Mouse (Mus musculus): ENCODE measurements around the gene Mapk11. TPM values are rescaled to one million over a fixed set of nuclear protein-coding genes. Genes with fewer than 3 reads are reported as not detected.

The Mapk11 gene
- polyA plus RNA-seq, 3 experiments from 2014 or later = 8.2 to 23.6 (median 21.4) TPM

DNA sequence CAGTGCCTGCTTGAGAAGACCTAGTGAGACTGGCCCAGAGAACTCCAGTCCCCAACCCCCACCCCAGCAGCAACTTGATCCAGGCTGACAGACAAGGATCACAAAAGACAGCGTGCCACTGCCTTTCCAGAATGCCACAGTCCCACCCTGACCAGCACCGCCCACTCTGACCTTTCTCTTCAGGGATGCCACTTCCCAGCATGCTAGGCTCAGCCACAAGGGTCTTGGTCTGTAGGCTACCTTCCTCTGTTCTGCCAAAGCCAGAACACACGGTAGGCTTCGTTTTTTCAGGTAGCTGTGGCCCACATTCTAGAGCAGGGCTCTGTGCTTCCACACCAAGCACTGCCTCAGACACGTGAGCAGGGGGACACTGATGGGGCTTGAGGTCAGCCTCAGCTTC lies 46.8 kb downstream of the Mapk11 start:
- no peak for ATAC-seq

GRCm38 (mm10) chr15:89100823-89101222 lies 48.6 kb downstream of the Mapk11 start:
- ATAC-seq = no peak

DNA sequence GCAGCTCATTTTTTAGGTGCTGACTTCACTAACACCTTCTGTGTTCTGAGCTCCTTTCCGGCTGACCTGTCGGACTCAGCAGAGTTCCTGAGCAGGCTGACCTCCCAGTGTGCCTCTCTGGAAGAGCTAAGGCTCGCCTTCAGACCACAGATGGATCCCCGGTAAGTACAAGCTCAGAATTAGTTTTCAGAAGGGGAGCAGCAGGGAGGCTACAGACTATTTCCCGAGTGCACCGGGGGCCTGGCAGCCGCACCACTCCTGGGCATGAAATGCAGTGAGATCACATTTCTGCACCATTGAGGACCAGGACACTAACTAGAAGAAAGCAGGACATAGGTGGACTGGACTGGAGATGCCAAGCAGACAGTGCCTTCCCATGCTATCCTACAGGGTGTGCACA lies 50.8 kb downstream of the Mapk11 start:
- no peak for ATAC-seq

DNA sequence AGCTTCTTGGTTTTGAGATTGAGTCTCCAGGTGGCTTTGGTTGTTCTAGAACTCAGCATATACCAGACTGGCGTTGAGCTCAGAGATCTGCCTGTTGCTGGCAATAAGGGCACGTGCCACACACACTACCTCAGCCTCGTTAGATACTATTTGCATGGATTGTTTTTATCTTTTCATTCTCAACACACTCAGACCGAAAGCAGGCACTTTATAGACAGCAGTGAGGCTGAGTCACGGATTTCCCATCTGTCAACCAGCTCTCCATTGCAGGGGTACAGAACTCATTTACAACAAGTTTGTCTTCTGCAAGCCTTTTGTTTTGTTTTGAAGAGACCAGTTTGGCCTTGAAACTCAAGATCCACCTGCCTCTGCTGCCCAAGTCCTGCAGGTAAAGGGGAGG lies 52.0 kb downstream of the Mapk11 start:
- no peak for ATAC-seq

Other genes with a start within 250 kb of the Mapk11 start
- gene Ttll8, start 195.2 kb downstream of the Mapk11 start, polyA plus RNA-seq (2017; shearing (Covaris generic)) = not detected
- gene Mlc1, start 170.6 kb downstream of the Mapk11 start, polyA plus RNA-seq (2017; shearing (Covaris generic)) = under 1 TPM in 1 of 3 experiments, not detected in 2; 0.16 TPM
- gene Mov10l1, start 166.7 kb downstream of the Mapk11 start, polyA plus RNA-seq (2017; shearing (Covaris generic)) = not detected
- not detected for gene Panx2, start 89.9 kb downstream of the Mapk11 start, polyA plus RNA-seq (2017; shearing (Covaris generic))
- 10 to 100 TPM; 22.4 to 43.3 (median 23.9) TPM for gene Trabd, start 74.5 kb downstream of the Mapk11 start, polyA plus RNA-seq (2017; shearing (Covaris generic))
- gene Selenoo, start 60.5 kb downstream of the Mapk11 start, polyA plus RNA-seq (2017; shearing (Covaris generic)) = 10 to 100 TPM in 2 of 3 experiments, 1 to 10 TPM in 1; 5.8 to 13.1 (median 12.1) TPM
- 10 to 100 TPM; 12.2 to 17.7 (median 17.1) TPM for gene Tubgcp6, start 26.5 kb downstream of the Mapk11 start, polyA plus RNA-seq (2017; shearing (Covaris generic))
- gene Hdac10, start 20.9 kb downstream of the Mapk11 start, polyA plus RNA-seq (2017; shearing (Covaris generic)) = 10 to 100 TPM in 2 of 3 experiments, 1 to 10 TPM in 1; 8.6 to 29.8 (median 25.6) TPM
- gene Mapk12, start 8.9 kb downstream of the Mapk11 start, polyA plus RNA-seq (2017; shearing (Covaris generic)) = 1 to 10 TPM in 2 of 3 experiments, under 1 TPM in 1; 0.50 to 3.6 (median 2.8) TPM
- 1 to 10 TPM; 1.0 to 3.7 (median 1.7) TPM for gene Plxnb2, start 31.2 kb upstream of the Mapk11 start, polyA plus RNA-seq (2017; shearing (Covaris generic))
- 10 to 100 TPM in 2 of 3 experiments, 1 to 10 TPM in 1; 3.4 to 16.7 (median 13.6) TPM for gene Dennd6b, start 46.9 kb upstream of the Mapk11 start, polyA plus RNA-seq (2017; shearing (Covaris generic))
- 10 to 100 TPM; 21.5 to 33.7 (median 30.1) TPM for gene Ppp6r2, start 61.9 kb upstream of the Mapk11 start, polyA plus RNA-seq (2017; shearing (Covaris generic))
- 100 to 1,000 TPM in 2 of 3 experiments, 10 to 100 TPM in 1; 63.2 to 112 (median 106) TPM for gene Sbf1, start 165.7 kb upstream of the Mapk11 start, polyA plus RNA-seq (2017; shearing (Covaris generic))
- not detected for gene Adm2, start 173.1 kb upstream of the Mapk11 start, polyA plus RNA-seq (2017; shearing (Covaris generic))
- gene Miox, start 184.8 kb upstream of the Mapk11 start, polyA plus RNA-seq (2017; shearing (Covaris generic)) = not detected
- gene Lmf2, start 206.0 kb upstream of the Mapk11 start, polyA plus RNA-seq (2017; shearing (Covaris generic)) = 10 to 100 TPM; 24.7 to 44.0 (median 34.7) TPM
- gene Ncaph2, start 206.1 kb upstream of the Mapk11 start, polyA plus RNA-seq (2017; shearing (Covaris generic)) = 100 to 1,000 TPM; 145 to 237 (median 180) TPM
- 1 to 10 TPM in 1 of 3 experiments, under 1 TPM in 1, not detected in 1; 0.82 to 3.4 TPM for gene Sco2, start 224.2 kb upstream of the Mapk11 start, polyA plus RNA-seq (2017; shearing (Covaris generic))
- under 1 TPM in 2 of 3 experiments, not detected in 1; 0.94 to 0.99 TPM for gene Tymp, start 227.4 kb upstream of the Mapk11 start, polyA plus RNA-seq (2017; shearing (Covaris generic))
- gene Odf3b, start 229.7 kb upstream of the Mapk11 start, polyA plus RNA-seq (2017; shearing (Covaris generic)) = 1 to 10 TPM in 2 of 3 experiments, under 1 TPM in 1; 0.41 to 2.0 (median 1.8) TPM
- gene Klhdc7b, start 235.3 kb upstream of the Mapk11 start, polyA plus RNA-seq (2017; shearing (Covaris generic)) = under 1 TPM in 1 of 3 experiments, not detected in 2; 0.08 TPM

Measured in inflammation-experienced regulatory T-cells, adult 6 months (primary cell).